7 mouse cellular contexts compared by ENCODE assay signal in genomic region chr5:121690482-121691211, GRCm38 (mm10). TPM values are rescaled to one million over a fixed set of nuclear protein-coding genes. Genes with fewer than 3 reads are reported as not detected.
DNase-seq lines count a peak whose midpoint lies in the region; ATAC-seq and TF ChIP-seq lines count a peak whose summit lies in the region.

No protein-coding gene starts in this region.

- no peaks in the 10 kb centered on the region for H3K9me3 ChIP-seq in midbrain, postnatal 0 days (ENCODE audit: low read length)
- H3K9me3 ChIP-seq in midbrain, embryonic 13.5 days = no peaks in the 10 kb centered on the region

- TF ChIP-seq CTCF in midbrain, postnatal 0 days (IDR thresholded peaks at IDR 0.05) = no peak

- no peak overlapping the region for H3K4me3 ChIP-seq in midbrain, postnatal 0 days (ENCODE audit: low read depth, low read length)
- no peak overlapping the region for H3K4me3 ChIP-seq in midbrain, embryonic 13.5 days (replicated peaks)

- no peak overlapping the region for H3K4me2 ChIP-seq in midbrain, postnatal 0 days (ENCODE audit: low read depth, low read length, poor library complexity, severe bottlenecking)
- no peak overlapping the region for H3K4me2 ChIP-seq in midbrain, embryonic 13.5 days (replicated peaks)

- no peak for ATAC-seq in midbrain, postnatal 0 days (ENCODE audit: low FRiP score)
- ATAC-seq in midbrain, embryonic 13.5 days = no peak

- 67% methylated on average over 7 of the region's 7 CpGs for WGBS in midbrain, postnatal 0 days
- WGBS in midbrain, embryonic 13.5 days = 85% methylated on average over 7 of the region's 7 CpGs

- H3K4me1 ChIP-seq in midbrain, postnatal 0 days (ENCODE audit: insufficient read depth, low read length) = no peaks in the 10 kb centered on the region
- no peaks in the 10 kb centered on the region for H3K4me1 ChIP-seq in midbrain, embryonic 13.5 days (replicated peaks)

- DNase-seq in midbrain, postnatal 0 days (ENCODE audit: low spot score) = peak; percentile 23
- DNase-seq in gastrocnemius, adult 18-20 months (ENCODE audit: low spot score) = peak; percentile 59
- DNase-seq in kidney, adult 11 months = peak; percentile 87
- peak; percentile 30 for DNase-seq in lung, postnatal 25 days (ENCODE audit: low spot score)
- DNase-seq in B cell, adult 2 months = no peak
- no peak for DNase-seq in thymus, postnatal 36 days

- no peak overlapping the region for H3K9ac ChIP-seq in midbrain, postnatal 0 days (replicated peaks; ENCODE audit: low read length, poor library complexity, severe bottlenecking)
- no peak overlapping the region for H3K9ac ChIP-seq in midbrain, embryonic 13.5 days (replicated peaks)

- H3K27me3 ChIP-seq in midbrain, postnatal 0 days (ENCODE audit: insufficient read depth, low read length) = no peaks in the 10 kb centered on the region
- no peaks in the 10 kb centered on the region for H3K27me3 ChIP-seq in midbrain, embryonic 13.5 days

- peaks cover 9% of the 10 kb centered on the region for H3K36me3 ChIP-seq in midbrain, postnatal 0 days (ENCODE audit: insufficient read depth, low read length)
- peaks cover 19% of the 10 kb centered on the region for H3K36me3 ChIP-seq in midbrain, embryonic 13.5 days

- no peak overlapping the region for H3K27ac ChIP-seq in midbrain, postnatal 0 days (ENCODE audit: low read depth, low read length)
- no peak overlapping the region for H3K27ac ChIP-seq in midbrain, embryonic 13.5 days

RNA-seq across cellular contexts. Expression of gene Atxn2, which starts 20.5 kb away (rescaled TPM):
- 102 and 103 TPM in 2 replicates for total RNA-seq in midbrain, postnatal 0 days (2014; rRNA removed)
- 82.9 and 103 TPM in 2 replicates for polyA plus RNA-seq in midbrain, postnatal 0 days (2015; fragmentation: Nextera tagmentation; extraction: Ambion mirVana)
- 57.6 and 68.1 TPM in 2 replicates for polyA plus RNA-seq in midbrain, embryonic 13.5 days (2015; fragmentation: Nextera tagmentation; extraction: Ambion mirVana)
- 100 to 1,000 TPM in 1 of 2 experiments, 10 to 100 TPM in 1; 80.1 to 109 TPM for total RNA-seq in gastrocnemius, adult 18-20 months (2021)

RNA-seq across cellular contexts. Expression of gene Brap, which starts 30.3 kb away (rescaled TPM):
- total RNA-seq in midbrain, postnatal 0 days (2014; rRNA removed) = 47.3 and 48.2 TPM in 2 replicates
- polyA plus RNA-seq in midbrain, postnatal 0 days (2015; fragmentation: Nextera tagmentation; extraction: Ambion mirVana) = 43.5 and 43.6 TPM in 2 replicates
- polyA plus RNA-seq in midbrain, embryonic 13.5 days (2015; fragmentation: Nextera tagmentation; extraction: Ambion mirVana) = 42.7 and 44.9 TPM in 2 replicates
- total RNA-seq in gastrocnemius, adult 18-20 months (2021) = 10 to 100 TPM; 29.7 to 31.8 TPM

RNA-seq across cellular contexts. Expression of gene Acad10, which starts 30.3 kb away (rescaled TPM):
- 1.7 TPM in 2 replicates for total RNA-seq in midbrain, postnatal 0 days (2014; rRNA removed)
- 1.3 and 1.4 TPM in 2 replicates for polyA plus RNA-seq in midbrain, postnatal 0 days (2015; fragmentation: Nextera tagmentation; extraction: Ambion mirVana)
- 1.8 and 2.3 TPM in 2 replicates for polyA plus RNA-seq in midbrain, embryonic 13.5 days (2015; fragmentation: Nextera tagmentation; extraction: Ambion mirVana)
- 10 to 100 TPM; 10.2 to 11.8 TPM for total RNA-seq in gastrocnemius, adult 18-20 months (2021)

Comparison
In these comparisons a context has a peak if more than half of its experiments do, and no peak if none do; other contexts are left out.
1. DNase-seq: peak in midbrain, postnatal 0 days (single experiment), gastrocnemius, adult 18-20 months (single experiment), kidney, adult 11 months (single experiment) and lung, postnatal 25 days (single experiment); none in B cell, adult 2 months (0 of 2) and thymus, postnatal 36 days (0 of 2).